Mouse (Mus musculus) right cerebral cortex, postnatal 4 days (tissue): Measurements from ENCODE around the gene Clstn2.
A peak's percentile ranks its signal among the peaks of the same experiment; 100 is the strongest.

Experiments used
- DNase-seq: peaks from one replicate; pipeline ENCODE4 v3.0.0-alpha.2; 2022

Gene Clstn2

GRCm38 (mm10) chr9:97449316-97450050 is 583.5 kb downstream of the Clstn2 start:
- DNase-seq: no peak

- DNase-seq: no peak
Measured at GRCm38 (mm10) chr9:97439872-97440636, 592.9 kb downstream of the Clstn2 start.

- no peak for DNase-seq
Measured at GRCm38 (mm10) chr9:97434666-97435065, 598.3 kb downstream of the Clstn2 start.

DNA sequence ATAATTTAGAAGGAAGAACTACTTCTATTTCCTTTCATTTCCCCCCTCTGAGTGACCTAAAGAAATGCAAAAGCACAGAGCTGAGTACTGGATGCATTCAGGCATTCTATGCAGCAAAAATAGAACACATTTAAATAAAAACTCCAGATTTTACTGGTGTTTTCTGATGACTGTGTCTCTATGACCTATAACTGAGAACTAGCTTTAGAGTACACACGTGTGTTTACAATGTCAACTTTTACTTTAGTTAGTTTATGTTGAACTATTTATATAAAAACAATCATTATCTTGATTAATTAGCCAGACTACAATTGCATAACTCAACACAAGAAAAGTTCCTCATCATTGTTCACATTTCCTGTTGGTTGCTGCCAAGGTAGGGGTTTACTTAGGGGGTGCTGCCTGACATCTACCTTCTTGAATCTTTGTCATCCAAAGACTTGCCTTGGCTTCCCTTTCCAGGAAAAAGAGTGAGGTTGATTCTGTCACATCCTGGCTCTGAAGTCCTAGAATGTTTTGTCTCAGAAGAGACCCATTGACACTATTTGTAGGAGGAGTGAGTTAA is 603.0 kb downstream of the Clstn2 start:
- no peak for DNase-seq

GRCm38 (mm10) chr9:97428127-97428526 is 604.9 kb downstream of the Clstn2 start:
- DNase-seq: no peak

GRCm38 (mm10) chr9:97420896-97421295 is 612.1 kb downstream of the Clstn2 start:
- DNase-seq: no peak

DNA sequence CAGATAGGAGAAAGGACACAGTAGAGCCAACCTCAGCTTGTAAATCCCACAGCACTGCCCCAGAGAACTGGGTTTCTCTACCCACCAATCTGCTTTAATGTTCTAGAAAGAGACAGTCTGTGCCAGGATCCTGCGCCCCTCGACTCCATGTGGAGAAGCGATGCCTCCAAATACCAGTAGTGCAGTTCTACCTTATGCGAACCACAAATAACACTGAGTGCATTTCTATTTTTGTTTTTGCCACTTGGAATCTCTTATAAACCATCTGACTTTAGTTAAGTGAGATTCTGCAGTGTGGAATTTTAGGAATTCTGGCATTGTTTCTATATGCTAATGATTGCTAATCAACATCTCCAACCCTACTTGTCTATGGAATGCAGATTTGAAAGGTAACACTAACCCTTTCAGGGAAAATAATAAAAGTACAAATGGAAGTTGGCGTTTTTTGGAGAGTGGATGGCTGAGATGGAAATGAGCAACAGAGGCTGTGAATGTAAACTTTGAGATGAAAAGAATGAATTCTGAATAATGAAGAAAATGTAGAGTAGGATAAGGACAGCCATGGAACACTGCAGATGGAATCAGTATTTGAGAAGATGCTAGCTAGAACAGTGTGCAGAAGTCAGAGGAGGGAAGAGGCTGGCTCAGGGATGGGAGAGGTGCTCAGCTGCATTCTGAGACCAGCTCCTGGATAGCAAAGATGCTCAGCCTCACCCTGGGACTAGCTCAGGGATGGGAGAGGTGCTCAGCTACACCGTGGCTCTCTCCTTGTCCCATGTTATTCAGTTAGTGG is 617.9 kb downstream of the Clstn2 start:
- DNase-seq: peak; percentile 16

- DNase-seq: no peak
Measured at GRCm38 (mm10) chr9:97408142-97408541, 624.8 kb downstream of the Clstn2 start.
